Mouse (Mus musculus): ENCODE results near the gene Fam120c.

Gene Fam120c

DNA sequence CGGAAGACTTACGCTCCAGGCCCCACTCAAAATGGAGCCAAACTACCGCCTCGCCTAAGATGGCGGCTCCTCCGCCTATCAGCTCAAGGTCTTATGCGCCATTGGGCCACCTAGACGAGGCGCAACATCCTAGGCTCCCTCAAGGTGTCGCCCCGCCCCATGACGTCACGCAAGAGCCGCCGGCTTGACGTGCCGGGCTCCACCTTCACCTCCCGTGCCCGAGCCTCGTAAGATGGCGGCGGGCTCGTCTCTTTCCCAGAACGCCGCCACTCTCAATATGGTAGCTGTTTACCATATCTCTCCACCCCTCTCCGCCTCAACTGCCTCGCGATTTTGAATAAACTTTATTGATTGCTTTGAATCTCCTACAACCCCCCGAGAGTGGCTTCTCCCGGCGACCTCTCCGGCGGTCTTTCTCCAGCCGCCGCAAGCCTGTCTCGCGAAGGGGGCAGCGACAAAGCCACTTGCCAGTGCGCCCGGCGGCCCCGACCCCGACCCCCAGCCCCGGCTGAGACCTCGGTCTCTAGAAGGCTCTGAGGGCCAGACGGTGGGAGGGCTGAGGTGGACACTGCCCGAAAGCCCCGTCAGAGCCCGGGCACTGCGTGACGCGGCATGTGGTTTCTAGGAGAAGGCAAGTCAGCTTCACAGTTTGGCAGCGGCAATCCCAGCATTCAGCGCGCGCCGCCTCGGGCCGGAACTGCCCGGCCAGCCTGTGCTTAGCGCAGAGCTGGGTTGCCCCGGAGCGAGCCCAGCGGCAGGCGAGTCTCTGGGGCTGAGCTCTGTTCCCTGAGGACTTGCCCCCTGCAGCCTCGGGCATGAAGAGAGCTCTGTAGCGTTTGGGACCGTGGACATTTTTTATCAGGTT is 176.7 kb downstream of the Fam120c start, which contains the start of gene Phf8:
Gene Phf8 (plus strand): TSS at position 215 of the 865 bp plus-strand sequence.
- DNase-seq (ENCODE audit: low read depth, low spot score): peak; percentile 93

All from forelimb bud, embryonic 11.5 days (tissue).